Mouse (Mus musculus): ENCODE measurements at regions not wholly inside any gene's neighbourhood (a gene's known extent, or its start where the extent isn't known, plus 50 kb on each side); places are given as distances from the start of the nearest gene placed in this dataset.
"Not testable (repeated sequence)": the region's sequence is repeated elsewhere in the genome, so short reads cannot be mapped to it uniquely, and the experiment has no call there.

- no peak for DNase-seq
Measured at GRCm38 (mm10) chr6:102780830-102781229, 207.9 kb upstream of the Cntn3 start.

- DNase-seq, result no peak
Measured at GRCm38 (mm10) chr6:102774580-102774979, 201.7 kb upstream of the Cntn3 start.

GRCm38 (mm10) chr6:102762357-102762756 is 189.5 kb upstream of the Cntn3 start:
- DNase-seq, result no peak

- DNase-seq, result no peak
Measured at GRCm38 (mm10) chr6:102755010-102755409, 182.1 kb upstream of the Cntn3 start.

- DNase-seq, result not testable (repeated sequence)
Measured at GRCm38 (mm10) chr6:102750161-102750560, 177.3 kb upstream of the Cntn3 start.

GRCm38 (mm10) chr6:102746440-102746839 is 173.5 kb upstream of the Cntn3 start:
- DNase-seq, result not testable (repeated sequence)

- DNase-seq, result peak; percentile 3
Measured at GRCm38 (mm10) chr6:102737237-102737636, 164.3 kb upstream of the Cntn3 start.

GRCm38 (mm10) chr6:102733751-102734150 is 160.8 kb upstream of the Cntn3 start:
- no peak for DNase-seq

- DNase-seq, result no peak
Measured at GRCm38 (mm10) chr6:102731995-102732394, 159.1 kb upstream of the Cntn3 start.

GRCm38 (mm10) chr6:102725751-102726150 is 152.8 kb upstream of the Cntn3 start:
- DNase-seq, result no peak

- no peak for DNase-seq
Measured at GRCm38 (mm10) chr6:102724315-102724714, 151.4 kb upstream of the Cntn3 start.

GRCm38 (mm10) chr6:102706862-102707261 is 134.0 kb upstream of the Cntn3 start:
- no peak for DNase-seq

Data from right cerebral cortex, postnatal 14 days (tissue).